ENCODE assay signal across 20 mouse cellular contexts in the genomic region with DNA sequence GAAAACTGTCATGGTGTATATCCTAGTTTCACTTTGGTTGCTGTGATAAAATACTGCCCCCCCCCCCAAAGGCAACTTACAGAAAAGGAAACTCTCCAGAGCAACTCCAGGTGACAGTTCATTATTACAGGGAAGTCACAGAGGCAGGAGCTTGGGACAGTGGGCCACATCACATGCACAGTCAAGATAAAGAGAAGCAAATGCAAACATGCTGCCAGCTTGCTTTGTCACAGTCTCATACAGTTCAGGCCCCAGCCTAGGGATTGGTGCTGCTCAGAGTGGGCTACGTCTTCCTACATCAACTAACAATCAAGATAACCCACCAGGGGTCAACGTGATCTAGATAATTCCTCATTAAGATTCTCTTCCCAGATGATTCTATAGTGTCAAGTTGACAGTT. TPM values are rescaled to one million over a fixed set of nuclear protein-coding genes. Genes with fewer than 3 reads are reported as not detected.
DNase-seq lines count a peak whose midpoint lies in the region; ATAC-seq lines count a peak whose summit lies in the region.
"Had no signal": no experiment of that assay in that cellular context is flagged by ENCODE, and none has a peak within 500 bp of the region (broad histone marks: within the 10 kb centered on the region; RNA-seq: fewer than 3 reads in every experiment).

No protein-coding gene starts in this region.

- no peak overlapping the region for H3K4me2 ChIP-seq in liver, embryonic 11.5 days
- 0 out of 2 replicates have a peak overlapping the region, but pooled peaks have one; percentile 44 for H3K4me2 ChIP-seq in liver, embryonic 16.5 days (ENCODE audit: low read depth, low read length)
- H3K4me2 ChIP-seq: forebrain, embryonic 15.5 days; heart, embryonic 13.5 days; hindbrain, embryonic 13.5 days had no signal

- no peak for ATAC-seq in erythroblast, adult 5-6 weeks (replicated peaks; ENCODE audit: low FRiP score, poor library complexity, severe bottlenecking)
- no peak for ATAC-seq in liver, embryonic 11.5 days (replicated peaks; ENCODE audit: low FRiP score)
- ATAC-seq in liver, embryonic 16.5 days (ENCODE audit: low read depth), result no peak
- no peak for ATAC-seq in cerebellum, adult (ENCODE audit: insufficient number of reproducible peaks, low FRiP score, low TSS enrichment)
- ATAC-seq: CD4-positive, CD25-positive, alpha-beta regulatory T cell, adult 4 months; forebrain, embryonic 15.5 days; hindbrain, postnatal 0 days had no signal

- H3K27me3 ChIP-seq in erythroblast, embryonic 14.5 days (ENCODE audit: control insufficient read depth), result no peaks in the 10 kb centered on the region
- H3K27me3 ChIP-seq in liver, embryonic 11.5 days (replicated peaks; ENCODE audit: control insufficient read depth, insufficient read depth, low read length), result no peaks in the 10 kb centered on the region
- H3K27me3 ChIP-seq in liver, embryonic 16.5 days (ENCODE audit: control insufficient read depth, insufficient read depth, low read depth, low read length), result no peaks in the 10 kb centered on the region
- H3K27me3 ChIP-seq: forebrain, embryonic 15.5 days; heart, embryonic 13.5 days; hindbrain, embryonic 13.5 days had no signal

- no peaks in the 10 kb centered on the region for H3K9me3 ChIP-seq in erythroblast, embryonic 14.5 days (ENCODE audit: control insufficient read depth, low read length)
- no peaks in the 10 kb centered on the region for H3K9me3 ChIP-seq in liver, embryonic 11.5 days (ENCODE audit: control insufficient read depth, low read length)
- no peaks in the 10 kb centered on the region for H3K9me3 ChIP-seq in liver, embryonic 16.5 days (replicated peaks; ENCODE audit: control insufficient read depth, low read length)
- H3K9me3 ChIP-seq: embryonic facial prominence, embryonic 10.5 days; forebrain, embryonic 15.5 days; G1E; heart, embryonic 13.5 days; hindbrain, embryonic 13.5 days had no signal

- peaks cover 23% of the 10 kb centered on the region for H3K36me3 ChIP-seq in erythroblast, embryonic 14.5 days (ENCODE audit: control insufficient read depth)
- no peaks in the 10 kb centered on the region for H3K36me3 ChIP-seq in liver, embryonic 11.5 days (ENCODE audit: control insufficient read depth, insufficient read depth, low read length)
- H3K36me3 ChIP-seq in liver, embryonic 16.5 days (ENCODE audit: control insufficient read depth, insufficient read depth), result no peaks in the 10 kb centered on the region
- H3K36me3 ChIP-seq: embryonic facial prominence, embryonic 10.5 days; forebrain, embryonic 15.5 days; G1E; heart, embryonic 13.5 days; hindbrain, embryonic 13.5 days had no signal

- no peak overlapping the region for H3K9ac ChIP-seq in liver, embryonic 11.5 days (ENCODE audit: low read depth, low read length)
- H3K9ac ChIP-seq in liver, embryonic 16.5 days (ENCODE audit: low read depth, low read length), result peak overlapping the region; percentile 50
- H3K9ac ChIP-seq: forebrain, embryonic 15.5 days; heart, embryonic 13.5 days; hindbrain, embryonic 13.5 days had no signal

- peak overlapping the region; percentile 8 for H3K4me3 ChIP-seq in erythroblast, embryonic 14.5 days (replicated peaks)
- H3K4me3 ChIP-seq in liver, embryonic 11.5 days (ENCODE audit: low read depth, low read length), result no peak overlapping the region
- H3K4me3 ChIP-seq in liver, embryonic 16.5 days (ENCODE audit: low read depth, low read length), result no peak overlapping the region
- H3K4me3 ChIP-seq: embryonic facial prominence, embryonic 10.5 days; forebrain, embryonic 15.5 days; heart, embryonic 13.5 days; hindbrain, embryonic 13.5 days had no signal

- peak; percentile 53 for DNase-seq in liver
- no peak for DNase-seq in liver, embryonic 11.5 days (ENCODE audit: low spot score)
- no peak for DNase-seq in cerebellum, postnatal 36 days
- DNase-seq: adrenal gland, adult 8-10 months; adrenal gland, postnatal 36 days; B cell, adult 2 months; cerebellum, adult 18-20 months; cerebellum, adult 9-11 months; gastrocnemius, postnatal 10 days had no signal

- peaks cover 93% of the 10 kb centered on the region for H3K4me1 ChIP-seq in erythroblast, embryonic 14.5 days (ENCODE audit: control insufficient read depth)
- peaks cover 42% of the 10 kb centered on the region for H3K4me1 ChIP-seq in liver, embryonic 11.5 days (replicated peaks; ENCODE audit: control insufficient read depth, insufficient read depth, low read length)
- peaks cover 66% of the 10 kb centered on the region for H3K4me1 ChIP-seq in liver, embryonic 16.5 days (ENCODE audit: control insufficient read depth, low read depth, low read length)

- 78% methylated on average over 2 of the region's 2 CpGs for WGBS in liver, embryonic 11.5 days
- 81% methylated on average over 2 of the region's 2 CpGs for WGBS in liver, embryonic 16.5 days (ENCODE audit: insufficient replicate concordance)

- no peak overlapping the region for H3K27ac ChIP-seq in liver, embryonic 11.5 days (ENCODE audit: low read depth, low read length)
- peak overlapping the region; percentile 97 for H3K27ac ChIP-seq in liver, embryonic 16.5 days (ENCODE audit: low read length)
- H3K27ac ChIP-seq: embryonic facial prominence, embryonic 10.5 days; forebrain, embryonic 15.5 days; hindbrain, embryonic 13.5 days; hindbrain, postnatal 0 days had no signal

RNA-seq across cellular contexts. Expression of gene Plpp1, which starts 50.7 kb away (rescaled TPM):
- polyA plus RNA-seq in erythroblast, embryonic 14.5 days (2012), result 5.1 and 5.2 TPM in 2 replicates
- 89.2 and 96.3 TPM in 2 replicates for total RNA-seq in erythroblast, adult 5-6 weeks (2015; ENCODE audit: low replicate concordance)
- total RNA-seq in erythroblast, adult 5-6 weeks (2017; ENCODE audit: low replicate concordance), result 68.1 and 85.5 TPM in 2 replicates
- polyA plus RNA-seq in liver, embryonic 11.5 days (2014; fragmentation: Nextera tagmentation; extraction: Ambion mirVana), result 27.4 and 29.1 TPM in 2 replicates
- 42.6 and 44.4 TPM in 2 replicates for polyA plus RNA-seq in liver, embryonic 16.5 days (2015; fragmentation: Nextera tagmentation; extraction: Ambion mirVana)
